Mouse (Mus musculus) CH12.LX (cell line): Measurements from ENCODE around the gene Myom3.

Experiments
- CTCF ChIP-seq, 2 experiments: IDR thresholded peaks in 1 of 2; conservative IDR thresholded peaks in 1 of 2; 2 replicates each; pipeline ENCODE4 v1.5.1; 2011 to 2012; ENCODE audit warnings: low read depth in 2 of 2, low read length in 2 of 2, improper control_type of control experiment in 1 of 2, inconsistent platforms in 1 of 2, mild to moderate bottlenecking in 1 of 2, moderate library complexity in 1 of 2
- HCFC1 ChIP-seq: IDR thresholded peaks from 2 replicates; pipeline ENCODE4 v1.6.1; 2012; ENCODE audit warnings: low read depth, mild to moderate bottlenecking, inconsistent platforms, low read length, improper control_type of control experiment
- KAT2A ChIP-seq: IDR thresholded peaks from 2 replicates; pipeline ENCODE4 v1.6.1; 2012; ENCODE audit warnings: low read length, improper control_type of control experiment, inconsistent platforms; ENCODE audit not compliant: insufficient replicate concordance
- MAX ChIP-seq: IDR thresholded peaks from 2 replicates; pipeline ENCODE4 v1.6.1; 2011; ENCODE audit warnings: low read length, improper control_type of control experiment
- POLR2A ChIP-seq: IDR thresholded peaks from 2 replicates; pipeline ENCODE4 v1.6.1; 2011; ENCODE audit warnings: low read depth, mild to moderate bottlenecking, improper control_type of control experiment, low read length
- RAD21 ChIP-seq: IDR thresholded peaks from 2 replicates; pipeline ENCODE4 v1.6.1; 2011; ENCODE audit warnings: low read depth, mild to moderate bottlenecking, low read length, improper control_type of control experiment, moderate library complexity
- SIN3A ChIP-seq: IDR thresholded peaks from 2 replicates; pipeline ENCODE4 v1.6.1; 2012; ENCODE audit warnings: low read length, improper control_type of control experiment, inconsistent platforms
- SMC3 ChIP-seq: IDR thresholded peaks from 2 replicates; pipeline ENCODE4 v1.6.1; 2011; ENCODE audit warnings: low read depth, low read length, improper control_type of control experiment
- ZMIZ1 ChIP-seq: IDR thresholded peaks from 2 replicates; pipeline ENCODE4 v1.6.1; 2012; ENCODE audit warnings: low read depth, mild to moderate bottlenecking, inconsistent platforms, low read length, improper control_type of control experiment

GRCm38 (mm10) chr4:135819826-135820526, 60.5 kb downstream of the Myom3 start:
- TF ChIP-seq HCFC1 (no peak), CTCF (conservative IDR thresholded peaks at IDR 0.05 in 1 of 2, IDR thresholded peaks at IDR 0.05 in 1 of 2; ENCODE audit: low read depth in 2 of 2, low read length in 2 of 2) (no peak), SIN3A (no peak), SMC3 (no peak), MAX (no peak), POLR2A (no peak), RAD21 (no peak), KAT2A (no peak), ZMIZ1 (no peak)
